8 mouse cellular contexts compared by ENCODE assay signal in genomic region chr3:103915509-103915896, GRCm38 (mm10). TPM values are rescaled to one million over a fixed set of nuclear protein-coding genes. Genes with fewer than 3 reads are reported as not detected.
DNase-seq lines count a peak whose midpoint lies in the region; ATAC-seq and TF ChIP-seq lines count a peak whose summit lies in the region.

No protein-coding gene starts in this region.

- DNase-seq in heart, embryonic 10.5 days (ENCODE audit: low spot score): no peak
- DNase-seq in heart, adult 18-20 months: no peak
- DNase-seq in heart, postnatal 0 days (ENCODE audit: low spot score): no peak
- no peak for DNase-seq in midbrain, embryonic 10.5 days (ENCODE audit: low spot score)
- no peak for DNase-seq in cerebellum, postnatal 25 days
- DNase-seq in urinary bladder, postnatal 4 days (ENCODE audit: low spot score in 2 of 2): no peak
- no peak for DNase-seq in gastrocnemius, postnatal 4 days (ENCODE audit: low spot score in 2 of 2)

- H3K36me3 ChIP-seq in heart, embryonic 10.5 days: peaks cover 5% of the 10 kb centered on the region; the same call in 1 of the 2 replicates
- peaks cover 3% of the 10 kb centered on the region for H3K36me3 ChIP-seq in ES-Bruce4 (ENCODE audit: control insufficient read depth, insufficient read depth, low read length, poor library complexity, severe bottlenecking)
- no peaks in the 10 kb centered on the region; the same call in 1 of the 2 replicates for H3K36me3 ChIP-seq in heart, postnatal 0 days (replicated peaks; ENCODE audit: control insufficient read depth, insufficient read depth, low read length)
- peaks cover 9% of the 10 kb centered on the region for H3K36me3 ChIP-seq in midbrain, embryonic 10.5 days

- TF ChIP-seq CTCF in ES-Bruce4 (IDR thresholded peaks at IDR 0.05; ENCODE audit: low read depth, low read length): no peak
- TF ChIP-seq CTCF in heart, postnatal 0 days (IDR thresholded peaks at IDR 0.05; ENCODE audit: low read depth): no peak

- H3K27me3 ChIP-seq in heart, embryonic 10.5 days (ENCODE audit: insufficient read depth, poor library complexity, severe bottlenecking): no peaks in the 10 kb centered on the region
- no peaks in the 10 kb centered on the region for H3K27me3 ChIP-seq in ES-Bruce4 (ENCODE audit: control insufficient read depth, insufficient read depth, low read length, poor library complexity, severe bottlenecking)
- no peaks in the 10 kb centered on the region for H3K27me3 ChIP-seq in heart, postnatal 0 days (ENCODE audit: control insufficient read depth, insufficient read depth, low read length)
- no peaks in the 10 kb centered on the region for H3K27me3 ChIP-seq in midbrain, embryonic 10.5 days (ENCODE audit: low read depth, poor library complexity, severe bottlenecking)

- H3K9ac ChIP-seq in ES-Bruce4 (ENCODE audit: low read depth, poor library complexity, severe bottlenecking): peak overlapping the region; percentile 95
- H3K9ac ChIP-seq in heart, postnatal 0 days (replicated peaks; ENCODE audit: low read depth, low read length): peak overlapping the region; percentile 83

- ATAC-seq in heart, postnatal 0 days (ENCODE audit: insufficient read depth, low read depth): no peak

- peaks cover 16% of the 10 kb centered on the region for H3K4me1 ChIP-seq in heart, embryonic 10.5 days
- peaks cover 3% of the 10 kb centered on the region for H3K4me1 ChIP-seq in ES-Bruce4 (ENCODE audit: control insufficient read depth, insufficient read depth, low read length)
- H3K4me1 ChIP-seq in heart, postnatal 0 days (ENCODE audit: control insufficient read depth, insufficient read depth): peaks cover 11% of the 10 kb centered on the region
- H3K4me1 ChIP-seq in midbrain, embryonic 10.5 days: peaks cover 28% of the 10 kb centered on the region

- no peak for TF ChIP-seq POLR2A in ES-Bruce4 (IDR thresholded peaks at IDR 0.05; ENCODE audit: insufficient read depth, low read length)

- H3K4me2 ChIP-seq in heart, postnatal 0 days (ENCODE audit: low read depth, low read length): peak overlapping the region; percentile 74

- H3K4me3 ChIP-seq in heart, embryonic 10.5 days: peak overlapping the region; percentile 83
- H3K4me3 ChIP-seq in ES-Bruce4 (ENCODE audit: low read depth, low read length): peak overlapping the region; percentile 100
- peak overlapping the region; percentile 76 for H3K4me3 ChIP-seq in heart, postnatal 0 days (ENCODE audit: low read depth, low read length)
- peak overlapping the region; percentile 98 for H3K4me3 ChIP-seq in midbrain, embryonic 10.5 days

- 8% methylated on average over 7 of the region's 7 CpGs for WGBS in heart, embryonic 10.5 days
- 2% methylated on average over 7 of the region's 7 CpGs for WGBS in heart, postnatal 0 days
- WGBS in midbrain, embryonic 10.5 days: 15% methylated on average over 7 of the region's 7 CpGs

- H3K9me3 ChIP-seq in heart, embryonic 10.5 days: no peaks in the 10 kb centered on the region
- no peaks in the 10 kb centered on the region for H3K9me3 ChIP-seq in ES-Bruce4 (replicated peaks; ENCODE audit: control insufficient read depth, insufficient read depth, low read length, poor library complexity, severe bottlenecking)
- no peaks in the 10 kb centered on the region for H3K9me3 ChIP-seq in heart, postnatal 0 days (replicated peaks; ENCODE audit: control insufficient read depth, low read length)
- no peaks in the 10 kb centered on the region for H3K9me3 ChIP-seq in midbrain, embryonic 10.5 days (replicated peaks)

- peak overlapping the region; percentile 96 for H3K27ac ChIP-seq in heart, embryonic 10.5 days
- H3K27ac ChIP-seq in ES-Bruce4 (ENCODE audit: insufficient read depth, low read length): no peak overlapping the region
- peak overlapping the region; percentile 93 for H3K27ac ChIP-seq in heart, postnatal 0 days (ENCODE audit: low read depth)
- peak overlapping the region; percentile 96 for H3K27ac ChIP-seq in midbrain, embryonic 10.5 days (replicated peaks)

- no peak for TF ChIP-seq EP300 in ES-Bruce4 (IDR thresholded peaks at IDR 0.05; ENCODE audit: insufficient read depth, low read depth, low read length)
- no peak for TF ChIP-seq EP300 in heart, postnatal 0 days (IDR thresholded peaks at IDR 0.05; ENCODE audit: low read depth)

RNA-seq across cellular contexts. Expression of gene Rsbn1, which starts 1.6 kb away (rescaled TPM):
- 6.2 and 9.1 TPM in 2 replicates for polyA plus RNA-seq in heart, embryonic 10.5 days (2016; fragmentation: Nextera tagmentation; extraction: Ambion mirVana)
- total RNA-seq in heart, adult 18-20 months (2021): 1 to 10 TPM; 6.0 to 7.8 TPM
- polyA plus RNA-seq in ES-Bruce4 (2011; ENCODE audit: insufficient read depth, insufficient read length, low read depth, missing spikeins): 20.8 and 22.2 TPM in 2 replicates
- total RNA-seq in heart, postnatal 0 days (2014; rRNA removed; ENCODE audit: low replicate concordance): 5.2 and 7.9 TPM in 2 replicates
- polyA plus RNA-seq in heart, postnatal 0 days (2015; fragmentation: Nextera tagmentation; extraction: Ambion mirVana): 4.7 and 4.8 TPM in 2 replicates
- polyA plus RNA-seq in midbrain, embryonic 10.5 days (2016; fragmentation: Nextera tagmentation; extraction: Ambion mirVana): 14.5 and 15.9 TPM in 2 replicates
- 10 to 100 TPM in 1 of 2 experiments, 1 to 10 TPM in 1; 9.8 to 11.9 TPM for total RNA-seq in gastrocnemius, postnatal 4 days (2021)

RNA-seq across cellular contexts. Expression of gene Phtf1, which starts 52.4 kb away (rescaled TPM):
- 16.3 and 25.4 TPM in 2 replicates for polyA plus RNA-seq in heart, embryonic 10.5 days (2016; fragmentation: Nextera tagmentation; extraction: Ambion mirVana)
- 1 to 10 TPM; 5.7 to 6.7 TPM for total RNA-seq in heart, adult 18-20 months (2021)
- 21.8 TPM in 2 replicates for polyA plus RNA-seq in ES-Bruce4 (2011; ENCODE audit: insufficient read depth, insufficient read length, low read depth, missing spikeins)
- 6.2 and 10.1 TPM in 2 replicates for total RNA-seq in heart, postnatal 0 days (2014; rRNA removed; ENCODE audit: low replicate concordance)
- polyA plus RNA-seq in heart, postnatal 0 days (2015; fragmentation: Nextera tagmentation; extraction: Ambion mirVana): 6.6 and 7.8 TPM in 2 replicates
- polyA plus RNA-seq in midbrain, embryonic 10.5 days (2016; fragmentation: Nextera tagmentation; extraction: Ambion mirVana): 36.1 and 41.4 TPM in 2 replicates
- 10 to 100 TPM; 17.7 to 18.3 TPM for total RNA-seq in gastrocnemius, postnatal 4 days (2021)

RNA-seq across cellular contexts. Expression of gene Ptpn22, which starts 55.9 kb away (rescaled TPM):
- polyA plus RNA-seq in heart, embryonic 10.5 days (2016; fragmentation: Nextera tagmentation; extraction: Ambion mirVana): 0.19 and 0.78 TPM in 2 replicates
- total RNA-seq in heart, adult 18-20 months (2021): 1 to 10 TPM; 1.0 to 3.6 TPM
- polyA plus RNA-seq in ES-Bruce4 (2011; ENCODE audit: insufficient read depth, insufficient read length, low read depth, missing spikeins): 1.6 TPM in 1 of 2 replicates, not detected in the other
- total RNA-seq in heart, postnatal 0 days (2014; rRNA removed; ENCODE audit: low replicate concordance): 0.11 TPM in 1 of 2 replicates, not detected in the other
- polyA plus RNA-seq in heart, postnatal 0 days (2015; fragmentation: Nextera tagmentation; extraction: Ambion mirVana): 0.77 and 0.84 TPM in 2 replicates
- polyA plus RNA-seq in midbrain, embryonic 10.5 days (2016; fragmentation: Nextera tagmentation; extraction: Ambion mirVana): 0.12 and 0.22 TPM in 2 replicates
- under 1 TPM; 0.49 to 0.52 TPM for total RNA-seq in gastrocnemius, postnatal 4 days (2021)
